Mouse (Mus musculus): ENCODE results near the gene Pdlim4.

- TF ChIP-seq GATA1 (IDR thresholded peaks at IDR 0.05; ENCODE audit: low read length) (no peak), TAL1 (IDR thresholded peaks at IDR 0.05; ENCODE audit: low read length) (no peak)
These were observed 60.3 kb downstream of the Pdlim4 start for GRCm38 (mm10) chr11:54008416-54008920.
